Mouse (Mus musculus): Measurements from ENCODE around the gene Tctn3.

Tctn3 gene

DNA sequence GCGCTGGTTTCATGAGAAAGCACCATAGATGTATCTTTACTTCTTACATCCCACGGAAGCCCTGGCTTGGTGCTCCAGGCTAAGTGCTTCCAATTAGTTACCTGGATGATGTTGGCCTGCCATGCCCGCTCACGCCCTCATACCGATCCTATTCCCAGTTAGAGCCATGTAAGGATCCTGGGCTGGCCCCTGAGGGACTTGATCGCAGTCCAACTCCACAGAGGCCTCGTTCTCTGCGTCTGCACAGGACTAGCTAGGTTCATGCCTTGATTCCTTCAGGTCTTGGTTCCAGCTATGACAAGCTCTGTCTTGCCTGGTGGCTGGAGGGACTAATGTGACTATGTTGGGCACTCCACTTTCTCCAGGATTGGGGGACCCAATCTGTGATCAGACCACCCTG lies 56.9 kb downstream of the Tctn3 start:
- DNase-seq (ENCODE audit: low read depth, low spot score) = no peak
- Histone ChIP-seq H3K36me3 (ENCODE audit: control insufficient read depth, insufficient read depth, low read length, poor library complexity, severe bottlenecking) (peaks cover 2% of the 10 kb centered on the region), H3K27me3 (ENCODE audit: control insufficient read depth, insufficient read depth, low read length, poor library complexity, severe bottlenecking) (no peaks in the 10 kb centered on the region)

DNA sequence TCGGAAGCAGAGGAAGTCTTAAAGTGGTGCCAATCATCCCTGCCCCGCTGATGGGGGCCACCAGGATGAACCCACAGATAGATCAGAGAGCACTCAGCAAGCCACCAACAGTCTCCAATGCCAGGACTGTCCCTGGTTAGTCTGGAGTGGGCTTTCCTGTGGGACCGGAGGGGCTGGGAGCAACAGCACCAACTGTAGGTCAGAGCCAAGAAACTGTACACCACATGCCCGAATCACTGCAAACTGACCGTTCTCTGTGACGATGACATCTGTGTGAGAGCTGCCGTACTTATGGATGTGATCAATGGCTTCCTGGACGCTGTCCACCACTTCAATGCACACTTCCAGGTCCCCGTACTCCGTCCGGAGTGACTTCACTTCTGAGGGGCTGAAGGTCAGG lies 57.7 kb downstream of the Tctn3 start:
- no peak for DNase-seq (ENCODE audit: low read depth, low spot score)
- Histone ChIP-seq H3K36me3 (ENCODE audit: control insufficient read depth, insufficient read depth, low read length, poor library complexity, severe bottlenecking) (peaks cover 2% of the 10 kb centered on the region), H3K27me3 (ENCODE audit: control insufficient read depth, insufficient read depth, low read length, poor library complexity, severe bottlenecking) (no peaks in the 10 kb centered on the region)

DNA sequence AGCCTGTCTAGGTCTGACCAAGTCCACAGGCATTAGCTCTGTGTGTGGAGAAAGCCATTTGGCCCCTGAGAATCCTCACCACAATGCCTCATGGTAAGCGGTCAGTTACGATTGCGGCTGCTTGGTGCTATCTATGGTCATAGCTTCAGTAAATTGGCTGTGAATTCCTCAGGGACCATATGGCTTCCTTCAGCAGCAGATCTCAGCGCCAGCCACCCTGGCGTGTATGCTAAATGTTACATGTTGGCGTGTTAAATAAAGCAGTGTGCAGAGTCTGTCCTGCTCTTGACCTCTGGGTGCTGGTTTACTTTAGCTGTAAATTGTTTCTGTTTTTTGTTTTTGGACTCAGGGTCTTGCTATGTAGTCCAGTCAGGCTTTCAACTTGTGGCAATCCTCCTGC lies 58.2 kb downstream of the Tctn3 start:
- H3K36me3 ChIP-seq (ENCODE audit: control insufficient read depth, insufficient read depth, low read length, poor library complexity, severe bottlenecking) = peaks cover 2% of the 10 kb centered on the region
- no peak for DNase-seq (ENCODE audit: low read depth, low spot score)

DNA sequence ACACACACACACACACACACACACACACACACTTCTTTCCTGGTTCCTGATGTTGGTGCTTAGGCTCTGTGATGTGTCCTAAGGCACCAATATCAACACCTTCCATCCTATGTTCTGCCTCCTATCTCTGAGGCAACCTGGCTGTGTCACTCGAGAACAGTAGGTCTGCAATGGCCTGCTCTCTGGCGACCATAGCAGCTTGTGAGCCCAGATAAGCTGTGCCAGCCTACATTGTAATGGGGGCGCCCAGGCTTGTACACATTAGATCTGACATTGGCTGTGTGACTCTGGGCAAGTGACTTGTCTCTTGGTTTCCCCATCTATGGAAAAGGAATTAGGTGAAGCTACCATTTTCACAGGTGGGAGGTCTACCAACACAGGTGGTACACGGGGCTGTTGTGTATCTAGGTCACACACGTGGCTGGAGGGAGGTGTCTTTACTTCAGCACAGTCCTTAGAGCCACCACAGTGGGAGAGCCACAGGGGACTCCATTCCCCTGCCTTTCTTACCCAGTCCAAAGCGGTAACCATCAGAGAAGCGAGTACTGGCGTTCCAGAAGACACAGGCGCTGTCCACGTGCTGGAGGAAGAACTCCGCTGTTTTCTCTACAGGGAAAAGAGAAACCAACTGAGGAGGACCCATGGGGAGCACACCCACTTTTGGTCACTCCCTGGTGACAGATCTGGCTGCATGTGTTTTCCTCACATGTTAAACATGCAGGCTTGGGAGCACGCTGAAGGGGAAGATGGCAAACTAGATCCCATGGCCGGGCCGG lies 58.8 kb downstream of the Tctn3 start:
- H3K36me3 ChIP-seq (ENCODE audit: control insufficient read depth, insufficient read depth, low read length, poor library complexity, severe bottlenecking) = peaks cover 2% of the 10 kb centered on the region; the same call in 1 of the 2 replicates
- no peaks in the 10 kb centered on the region for H3K27me3 ChIP-seq (ENCODE audit: control insufficient read depth, insufficient read depth, low read length, poor library complexity, severe bottlenecking)
- DNase-seq (ENCODE audit: low read depth, low spot score) = no peak

More for the DNA sequence above, 58.2 kb downstream of the Tctn3 start:
- H3K27me3 ChIP-seq (ENCODE audit: control insufficient read depth, insufficient read depth, low read length, poor library complexity, severe bottlenecking) = no peaks in the 10 kb centered on the region

DNA sequence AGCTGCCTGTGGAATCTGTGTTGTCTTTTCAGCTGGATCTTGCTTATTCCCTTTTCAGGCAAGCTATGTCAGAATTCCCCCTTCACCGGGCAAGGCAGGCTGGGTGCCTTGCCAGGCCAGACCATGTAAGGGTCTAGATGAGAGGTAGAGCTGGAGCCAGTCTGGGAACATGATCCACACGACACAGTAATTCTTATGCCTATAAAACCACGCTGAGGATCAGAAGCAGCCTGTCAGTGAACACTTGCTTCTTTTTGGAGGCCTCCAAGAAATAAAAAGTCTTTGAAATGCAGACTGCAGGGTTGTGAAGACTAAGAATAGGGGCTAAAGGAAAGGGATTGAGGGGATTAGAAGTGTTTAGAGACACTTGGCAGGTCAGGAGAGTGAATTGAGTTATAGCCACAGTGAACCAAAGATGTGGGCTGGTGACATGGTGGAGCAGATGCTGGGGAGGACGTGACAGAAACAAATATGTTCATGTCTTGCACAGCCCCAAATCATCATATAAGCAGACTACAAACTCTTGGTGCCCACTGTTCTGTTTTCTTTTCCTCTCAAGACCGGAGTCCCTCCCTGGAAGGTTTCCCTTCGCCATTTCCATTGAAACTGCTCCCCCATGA lies 62.4 kb downstream of the Tctn3 start:
- Histone ChIP-seq H3K27me3 (ENCODE audit: control insufficient read depth, insufficient read depth, low read length, poor library complexity, severe bottlenecking) (no peaks in the 10 kb centered on the region), H3K36me3 (ENCODE audit: control insufficient read depth, insufficient read depth, low read length, poor library complexity, severe bottlenecking) (peaks cover 2% of the 10 kb centered on the region; the same call in 1 of the 2 replicates)
- no peak for DNase-seq (ENCODE audit: low read depth, low spot score)

DNA sequence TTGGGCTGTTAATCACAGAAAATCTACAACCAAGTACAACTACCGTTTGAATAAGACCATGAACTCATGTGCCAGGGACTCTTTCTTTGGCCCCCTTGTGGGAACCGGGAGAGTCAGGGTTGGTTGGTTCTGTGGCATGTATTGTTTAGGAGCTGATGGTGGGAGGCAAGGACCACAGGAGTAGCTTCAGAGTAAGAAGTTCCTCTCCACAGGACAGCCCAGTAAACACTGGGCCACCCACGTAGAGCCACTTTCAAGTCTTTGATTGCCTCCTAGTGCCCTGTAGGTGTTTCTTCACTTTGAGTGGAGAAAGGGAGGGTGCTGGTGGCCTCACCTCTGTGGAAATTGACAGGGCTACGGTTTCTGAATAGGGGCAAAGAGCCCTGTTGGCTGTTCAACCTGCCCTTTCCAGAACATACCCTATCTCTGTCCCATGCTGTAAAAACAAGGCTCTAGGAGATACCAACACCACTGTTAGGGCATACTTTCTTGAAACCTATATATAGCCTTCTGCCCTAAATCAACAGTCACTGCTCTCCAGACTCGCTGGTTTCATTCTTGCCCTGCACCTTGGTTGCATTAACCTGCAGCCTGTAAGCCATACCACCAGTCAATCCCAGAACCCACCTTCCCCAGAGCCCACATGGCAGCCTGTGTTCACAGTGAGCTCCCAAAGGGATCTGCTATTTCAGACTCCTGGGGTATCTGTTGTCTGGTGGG lies 63.1 kb downstream of the Tctn3 start:
- Histone ChIP-seq H3K36me3 (ENCODE audit: control insufficient read depth, insufficient read depth, low read length, poor library complexity, severe bottlenecking) (peaks cover under 1% of the 10 kb centered on the region; the same call in 1 of the 2 replicates), H3K27me3 (ENCODE audit: control insufficient read depth, insufficient read depth, low read length, poor library complexity, severe bottlenecking) (no peaks in the 10 kb centered on the region)
- DNase-seq (ENCODE audit: low read depth, low spot score) = no peak

DNA sequence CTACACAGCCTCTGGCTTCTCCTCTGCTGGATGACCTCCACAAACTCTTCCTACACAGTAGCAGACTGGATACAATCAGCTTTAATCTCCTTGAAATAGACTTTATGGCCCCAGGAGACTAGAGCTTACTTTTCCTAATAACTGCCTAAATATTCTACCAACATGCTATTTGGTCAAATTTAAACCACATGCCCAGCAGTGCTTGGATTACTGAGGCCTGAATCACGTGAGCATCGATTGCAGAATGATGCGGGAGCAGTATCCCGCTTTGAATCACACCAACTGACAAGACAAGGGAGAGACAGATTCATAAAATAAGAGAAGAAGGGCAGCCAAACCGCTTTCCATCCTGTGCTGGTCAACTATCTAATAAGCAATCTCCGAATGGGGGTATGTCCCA lies 63.6 kb downstream of the Tctn3 start:
- DNase-seq (ENCODE audit: low read depth, low spot score) = no peak
- H3K36me3 ChIP-seq (ENCODE audit: control insufficient read depth, insufficient read depth, low read length, poor library complexity, severe bottlenecking) = no peaks in the 10 kb centered on the region
- no peaks in the 10 kb centered on the region for H3K27me3 ChIP-seq (ENCODE audit: control insufficient read depth, insufficient read depth, low read length, poor library complexity, severe bottlenecking)

All from splenic B cell, adult 2 months (primary cell).